Mouse (Mus musculus) NIH3T3 (cell line): ENCODE results near the gene Pelp1.
"Not testable (repeated sequence)": the region's sequence is repeated elsewhere in the genome, so short reads cannot be mapped to it uniquely, and the experiment has no call there.

Experiments used
- DNase-seq: peaks from one replicate; pipeline ENCODE4 v3.0.0-alpha.2; 2012; ENCODE audit warnings: low read depth

The Pelp1 gene

GRCm38 (mm10) chr11:70409594-70410296 lies at the start of gene Pelp1:
TSS of gene Pelp1 (minus strand) at chr11:70410031.
- DNase-seq = peak; percentile 96

GRCm38 (mm10) chr11:70458688-70459600 lies 49.1 kb upstream of the Pelp1 start, which contains the start of gene Zmynd15:
TSS of gene Zmynd15 (plus strand) at chr11:70459433.
- DNase-seq = no peak

- DNase-seq = no peak
Measured at GRCm38 (mm10) chr11:70453261-70454044, 43.6 kb upstream of the Pelp1 start.

- DNase-seq = peak; percentile 98
Measured at GRCm38 (mm10) chr11:70451797-70452498, 42.1 kb upstream of the Pelp1 start, which contains the start of gene Med11. TSS of gene Med11 (plus strand) at chr11:70451919.

GRCm38 (mm10) chr11:70450926-70451325 lies 41.1 kb upstream of the Pelp1 start:
- DNase-seq = peak; percentile 9

DNA sequence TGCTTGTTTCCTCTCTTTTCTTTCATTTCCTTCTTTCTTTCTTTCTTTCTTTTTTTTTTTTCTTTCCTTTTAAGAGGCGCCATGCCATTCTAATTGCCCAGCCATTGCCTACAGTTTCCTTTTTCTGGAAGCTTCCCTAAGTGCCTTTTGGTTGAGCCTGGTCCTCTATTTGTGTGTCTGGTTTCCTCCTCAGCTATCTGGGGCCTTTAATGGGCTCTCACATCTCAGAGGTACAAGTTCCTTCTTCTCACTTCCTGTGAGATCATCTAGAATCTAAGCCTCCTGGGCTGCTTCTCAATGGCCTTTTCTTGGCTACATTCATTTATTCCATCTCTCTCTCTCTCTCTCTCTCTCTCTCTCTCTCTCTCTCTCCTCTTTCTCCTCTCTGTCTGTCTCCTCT lies 37.5 kb upstream of the Pelp1 start:
- no peak for DNase-seq

GRCm38 (mm10) chr11:70446756-70447155 lies 36.9 kb upstream of the Pelp1 start:
- DNase-seq = no peak

- no peak for DNase-seq
Measured at GRCm38 (mm10) chr11:70444667-70445066, 34.8 kb upstream of the Pelp1 start.

GRCm38 (mm10) chr11:70443964-70444363 lies 34.1 kb upstream of the Pelp1 start:
- no peak for DNase-seq

DNA sequence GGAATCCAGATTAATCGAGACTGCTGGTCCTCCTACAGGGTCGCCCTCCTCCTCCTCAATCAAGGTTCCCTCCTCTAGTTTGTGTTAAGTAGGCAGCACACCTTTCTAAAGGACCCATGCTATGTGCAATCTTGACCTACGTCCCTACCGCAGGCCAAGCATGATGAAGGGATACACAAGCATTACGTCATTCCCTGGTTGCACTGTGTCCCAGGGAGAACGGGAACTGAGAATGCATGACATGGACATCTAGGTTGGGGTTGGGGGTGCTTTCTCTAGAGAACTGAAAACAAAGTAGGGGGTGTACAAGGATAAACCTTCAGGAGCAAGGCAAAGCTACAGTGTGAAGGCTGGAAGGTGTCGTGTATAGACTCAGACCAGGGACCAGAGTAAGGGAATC lies 32.1 kb upstream of the Pelp1 start:
- no peak for DNase-seq

- DNase-seq = peak; percentile 31
Measured at GRCm38 (mm10) chr11:70440637-70441036, 30.8 kb upstream of the Pelp1 start.

- DNase-seq = no peak
Measured at GRCm38 (mm10) chr11:70438728-70439374, 29.0 kb upstream of the Pelp1 start.

GRCm38 (mm10) chr11:70437426-70437825 lies 27.6 kb upstream of the Pelp1 start:
- DNase-seq = no peak

DNA sequence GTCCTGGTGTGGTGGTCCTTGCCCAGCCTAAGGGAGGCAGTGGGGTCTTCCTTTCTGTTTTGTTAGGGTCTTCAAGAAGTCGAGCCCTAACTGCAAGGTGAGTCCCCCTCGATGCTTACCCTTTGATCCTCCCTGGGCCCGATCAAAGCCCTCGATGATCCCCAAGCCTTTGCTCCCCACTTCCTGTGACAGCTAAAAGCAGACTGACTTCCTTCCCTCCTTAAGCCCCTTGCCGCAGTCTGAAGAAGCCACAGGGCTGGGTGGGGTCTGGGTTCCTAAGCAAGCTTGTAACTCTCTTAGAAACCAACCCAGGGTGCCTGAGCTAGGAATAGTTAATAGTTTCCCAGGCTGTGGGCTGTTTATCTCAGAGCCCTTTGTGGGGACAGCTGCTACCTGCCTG lies 25.6 kb upstream of the Pelp1 start:
- no peak for DNase-seq

DNA sequence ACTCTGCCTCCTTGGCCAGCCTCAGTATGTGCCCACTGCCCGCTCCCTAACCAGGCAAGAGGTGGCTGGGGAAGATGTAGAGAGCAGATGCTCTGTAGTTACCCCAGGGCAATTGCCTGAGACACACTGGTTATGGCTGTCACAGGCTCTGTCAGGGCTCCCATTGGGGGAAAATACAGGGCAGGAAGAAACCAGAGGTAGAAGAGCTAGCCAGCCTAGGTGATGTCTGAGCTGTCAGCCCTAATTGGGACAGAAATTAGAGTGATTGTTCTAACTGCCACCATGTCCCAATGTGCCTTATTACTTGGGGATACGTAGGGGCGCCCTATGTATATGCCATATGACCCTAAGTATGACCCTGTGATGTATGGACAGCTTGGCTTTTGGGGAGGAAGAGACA lies 24.1 kb upstream of the Pelp1 start:
- no peak for DNase-seq

DNA sequence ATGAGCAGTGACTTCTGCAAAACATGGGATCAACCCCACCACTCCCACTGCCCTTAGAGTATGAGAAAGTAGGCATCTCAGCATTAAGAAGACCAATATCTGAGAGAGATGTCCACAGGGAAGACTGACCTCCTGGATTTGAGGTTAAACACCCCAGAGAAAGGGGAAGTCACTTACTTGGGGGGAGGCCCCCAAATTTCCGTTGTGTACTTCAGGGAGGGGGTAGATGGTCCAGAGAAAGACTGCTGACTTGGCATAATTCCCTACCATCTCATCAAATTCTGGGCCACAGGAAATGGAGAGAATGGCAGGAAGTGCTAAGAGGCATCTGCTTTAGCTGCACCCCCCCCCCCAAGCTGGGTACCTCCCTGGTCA lies 23.7 kb upstream of the Pelp1 start:
- no peak for DNase-seq

DNA sequence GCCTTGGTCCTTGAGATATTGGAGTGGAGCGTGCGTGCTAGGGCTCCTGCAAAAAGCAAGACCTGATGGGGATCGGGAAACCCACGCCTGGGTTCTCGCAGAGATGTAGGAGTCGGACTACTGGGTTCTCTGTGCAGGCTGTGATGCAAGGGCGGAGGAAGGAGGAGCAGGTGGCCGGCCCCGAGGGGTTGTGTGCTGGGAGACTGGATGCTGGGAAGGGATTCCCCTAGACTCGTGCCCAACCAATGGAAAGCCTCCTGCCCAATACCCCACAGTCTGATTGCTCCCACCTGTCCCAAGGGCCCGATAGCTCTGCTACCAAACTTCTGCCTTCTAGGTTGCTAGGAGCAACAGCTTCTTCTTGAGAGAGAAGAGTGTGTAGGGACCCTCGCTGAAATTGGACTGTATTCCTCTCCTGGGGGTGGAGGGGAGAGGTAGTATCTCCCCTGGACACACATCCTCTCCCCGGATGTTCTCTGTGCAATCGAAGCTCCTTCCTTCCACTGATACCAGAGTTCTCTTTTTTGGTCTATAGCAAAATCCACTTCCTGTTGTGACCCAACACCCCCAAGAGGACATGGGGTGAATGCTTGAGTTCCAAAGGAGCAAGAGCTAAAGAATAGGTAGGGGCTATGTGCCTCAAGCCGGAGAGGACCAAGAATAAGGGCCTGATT lies 23.2 kb upstream of the Pelp1 start:
- DNase-seq = peak; percentile 49

- peak; percentile 99 for DNase-seq
Measured at GRCm38 (mm10) chr11:70432048-70432894, 22.4 kb upstream of the Pelp1 start, which contains the start of gene Arrb2. TSS of gene Arrb2 (plus strand) at chr11:70432635.

DNA sequence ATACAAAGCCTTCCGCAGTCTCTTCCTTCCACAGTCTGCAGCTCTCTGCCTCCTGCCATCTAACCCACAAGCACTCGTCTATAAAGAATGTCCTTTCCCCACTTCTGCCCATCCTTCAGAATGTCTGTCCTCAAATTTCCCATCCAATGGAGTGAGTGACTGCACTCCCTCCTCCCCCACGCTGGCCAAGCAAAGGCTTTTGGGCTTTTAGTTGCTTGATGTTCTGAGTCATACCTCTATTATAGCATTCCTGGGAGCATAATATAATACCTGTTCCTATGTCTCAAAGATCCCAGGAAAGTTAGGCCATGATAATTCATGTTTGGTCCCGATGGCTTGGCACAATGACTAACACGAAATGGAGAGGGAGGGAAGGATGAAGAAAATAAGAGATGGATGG lies 21.7 kb upstream of the Pelp1 start:
- DNase-seq = peak; percentile 48

DNA sequence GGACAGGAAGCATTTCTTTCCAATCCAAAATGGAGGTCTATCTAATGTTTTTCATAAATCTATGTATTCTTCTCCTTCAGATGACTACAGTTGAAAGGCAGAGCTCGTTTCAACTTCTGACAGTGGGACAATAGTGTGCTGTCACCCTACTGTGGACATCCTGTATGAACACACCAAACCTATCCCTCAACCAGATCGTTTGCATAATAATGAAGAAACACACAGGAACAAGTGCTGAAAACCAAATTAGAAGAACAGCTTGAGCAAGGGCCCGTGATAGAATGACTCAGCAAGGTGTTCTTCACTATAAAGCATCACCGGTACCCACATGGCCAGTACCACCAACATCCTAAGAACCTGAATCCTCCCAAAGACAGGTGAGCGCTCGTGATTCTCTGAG lies 16.8 kb upstream of the Pelp1 start:
- DNase-seq = not testable (repeated sequence)
